Mouse (Mus musculus) c-Kit-negative CD71-positive TER-119-positive erythroid progenitor cells, embryonic 14.5 days (primary cell): Measurements from ENCODE around the gene Elovl1.

Experiments used
- DNase-seq: peaks from one replicate; pipeline ENCODE4 v3.0.0-alpha.2; 2013; ENCODE audit warnings: low read depth, low spot score

The Elovl1 gene

DNA sequence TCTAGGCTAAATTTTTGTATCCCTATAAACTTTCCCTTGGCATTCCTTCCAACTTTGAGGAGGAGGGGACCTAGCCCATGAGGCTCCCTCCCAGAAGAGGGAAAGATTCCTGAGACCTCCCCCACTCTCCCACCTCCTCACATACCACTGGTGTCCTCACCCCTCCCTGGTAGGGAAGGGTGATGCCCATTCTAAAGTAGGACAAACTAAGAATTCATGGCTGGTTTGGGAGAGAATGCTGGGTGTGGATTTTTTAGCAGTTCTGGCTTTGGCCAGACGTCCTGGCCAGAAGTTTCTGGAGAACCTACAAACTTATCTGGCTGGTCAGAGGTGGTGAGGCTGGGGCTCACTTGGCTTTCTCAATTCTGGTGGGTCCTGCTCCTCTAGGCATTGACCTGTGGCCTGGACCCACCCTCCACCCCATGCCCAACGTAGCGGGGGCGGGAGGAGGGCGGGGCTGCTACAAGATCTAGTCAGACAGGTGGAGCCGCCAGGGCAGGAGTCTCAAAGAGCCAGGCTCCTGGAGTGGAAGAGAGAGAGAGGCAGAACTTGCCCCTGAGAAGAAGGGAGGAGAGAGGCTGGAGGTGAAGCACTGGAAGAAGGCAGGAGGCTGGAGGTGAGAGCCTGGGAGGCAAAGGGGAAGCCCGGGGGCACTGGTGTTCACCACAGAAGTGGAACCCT is 1.5 kb downstream of the Elovl1 start:
- no peak for DNase-seq

DNA sequence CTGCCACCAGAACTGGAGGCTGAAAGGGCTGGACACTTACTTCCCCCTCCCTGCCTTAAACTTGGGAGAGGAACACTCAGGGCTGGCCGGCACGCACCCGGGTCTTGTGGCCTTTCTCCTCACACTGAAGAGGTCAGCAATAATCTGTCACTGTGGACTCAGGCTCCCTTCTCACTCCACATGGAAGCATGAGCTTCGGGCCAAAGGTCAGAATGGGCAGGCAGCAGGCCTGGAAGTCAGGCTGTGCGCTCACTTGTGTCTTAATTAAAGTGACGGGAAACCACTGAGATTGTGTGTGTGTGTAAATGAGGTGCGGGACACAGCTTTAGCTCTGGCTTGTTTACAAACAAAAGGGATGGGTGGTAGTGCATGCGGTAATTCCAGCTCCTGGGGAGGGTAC is 4.4 kb downstream of the Elovl1 start:
- DNase-seq: no peak

DNA sequence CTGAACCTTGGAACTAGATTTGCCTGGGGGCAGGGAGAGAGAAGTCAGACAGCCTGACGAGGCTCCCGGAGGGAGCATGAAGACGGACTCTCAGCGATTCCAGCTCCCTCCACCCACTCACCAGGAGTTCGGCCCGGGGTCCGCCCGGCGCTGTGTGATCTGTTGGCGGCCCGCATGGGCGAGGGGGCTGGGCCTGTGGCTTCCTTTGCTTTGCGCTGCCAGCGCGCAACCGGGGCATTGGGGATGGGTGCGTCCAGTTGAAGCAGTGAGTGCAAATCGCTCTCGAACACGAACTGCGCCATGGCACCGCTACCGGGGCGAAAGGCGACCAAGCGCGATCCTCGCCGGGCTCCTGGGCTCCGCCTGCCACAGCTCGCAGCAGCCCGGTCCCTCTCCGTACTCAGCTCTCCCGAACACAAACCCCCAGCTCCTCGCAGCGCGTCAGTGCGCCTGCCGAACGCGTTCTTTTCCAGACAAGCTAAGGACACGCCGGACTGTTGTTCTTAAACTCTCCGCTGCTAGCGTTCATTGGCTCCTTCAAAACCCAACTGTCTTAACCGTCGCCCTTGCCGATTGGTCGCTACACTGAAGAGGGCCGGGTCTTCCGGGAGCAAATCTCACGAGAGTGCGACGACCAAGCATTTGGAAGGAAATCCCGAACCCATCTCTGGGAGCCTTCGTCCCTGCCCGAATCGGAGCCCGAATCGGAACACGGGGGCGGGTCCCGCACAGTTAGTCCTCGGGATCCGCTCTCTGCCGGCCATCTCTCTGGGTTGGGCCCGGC is 9.1 kb downstream of the Elovl1 start, which contains the start of gene Cdc20:
TSS of gene Cdc20 (minus strand) at position 533 of the 784 bp plus-strand sequence.
- peak; percentile 93 for DNase-seq

DNA sequence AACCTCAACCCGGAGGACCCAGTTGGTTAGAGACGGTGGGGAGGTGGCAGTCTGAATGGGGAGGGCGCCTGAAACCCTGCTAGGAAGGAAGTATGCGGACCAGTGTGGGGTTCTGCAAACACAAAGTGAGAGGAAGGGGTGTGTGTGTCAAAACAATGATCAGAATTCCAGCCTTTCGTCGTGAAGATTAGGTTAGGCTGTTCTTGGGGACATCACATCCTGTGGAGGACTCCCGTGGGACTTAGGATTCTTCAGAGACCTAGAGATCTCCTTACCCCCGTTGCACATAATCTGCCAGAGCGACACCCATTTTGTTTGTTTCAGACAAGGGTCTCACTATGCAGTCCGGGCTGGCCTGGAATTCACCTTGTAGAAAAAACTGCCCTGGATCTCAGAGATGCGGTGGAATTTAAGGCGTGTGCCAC is 9.9 kb downstream of the Elovl1 start:
- DNase-seq: no peak

DNA sequence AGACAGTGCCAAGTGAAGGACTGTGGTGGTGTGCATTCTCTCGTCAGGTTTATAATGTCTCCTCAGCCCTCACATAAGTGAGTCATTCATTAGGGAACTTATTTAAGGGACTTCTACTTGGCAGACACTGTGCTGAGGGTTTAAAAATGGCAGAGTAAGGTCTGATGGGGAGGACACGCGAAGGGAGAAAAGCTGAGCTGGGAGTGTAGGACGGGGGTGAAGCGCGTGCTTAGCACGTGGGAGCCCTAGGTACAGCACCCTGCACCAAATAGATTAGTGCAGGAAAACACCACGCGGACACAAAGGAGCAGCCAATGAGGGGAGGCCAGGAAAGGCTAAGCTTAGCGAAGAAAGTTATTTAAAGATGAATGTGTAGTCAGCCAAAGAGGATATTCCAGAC is 17.2 kb downstream of the Elovl1 start:
- DNase-seq: no peak

DNA sequence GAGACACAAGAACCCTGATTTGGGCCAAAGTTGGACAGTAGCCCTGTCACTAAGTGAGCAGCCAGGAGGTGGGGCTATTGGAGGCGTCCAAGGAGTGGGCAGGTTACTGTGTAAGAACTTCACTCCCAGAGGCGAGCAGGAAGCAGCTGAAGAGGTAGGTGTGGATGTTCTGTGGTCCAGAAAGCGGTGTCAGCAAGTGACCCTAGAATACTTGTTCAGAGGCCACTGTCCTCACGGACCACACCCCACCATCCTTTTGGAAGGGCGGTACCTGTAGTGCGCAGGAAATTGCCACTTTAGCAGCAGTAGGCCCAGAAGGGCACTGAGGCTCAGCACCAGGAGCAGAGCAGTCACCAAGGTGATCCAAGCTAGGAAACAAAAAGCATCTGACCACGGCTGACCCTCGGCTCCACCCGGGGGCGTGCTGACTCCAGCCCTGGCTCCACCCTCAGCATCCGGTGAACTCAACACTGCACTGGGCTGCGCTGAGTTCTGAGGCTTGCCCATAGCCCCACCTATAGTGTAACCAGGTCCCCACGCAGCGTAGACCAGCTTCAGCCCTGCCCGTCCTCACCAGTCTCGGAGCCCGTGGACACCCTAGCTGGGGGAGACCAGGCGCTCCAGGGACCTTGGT is 18.0 kb downstream of the Elovl1 start:
- DNase-seq: no peak

DNA sequence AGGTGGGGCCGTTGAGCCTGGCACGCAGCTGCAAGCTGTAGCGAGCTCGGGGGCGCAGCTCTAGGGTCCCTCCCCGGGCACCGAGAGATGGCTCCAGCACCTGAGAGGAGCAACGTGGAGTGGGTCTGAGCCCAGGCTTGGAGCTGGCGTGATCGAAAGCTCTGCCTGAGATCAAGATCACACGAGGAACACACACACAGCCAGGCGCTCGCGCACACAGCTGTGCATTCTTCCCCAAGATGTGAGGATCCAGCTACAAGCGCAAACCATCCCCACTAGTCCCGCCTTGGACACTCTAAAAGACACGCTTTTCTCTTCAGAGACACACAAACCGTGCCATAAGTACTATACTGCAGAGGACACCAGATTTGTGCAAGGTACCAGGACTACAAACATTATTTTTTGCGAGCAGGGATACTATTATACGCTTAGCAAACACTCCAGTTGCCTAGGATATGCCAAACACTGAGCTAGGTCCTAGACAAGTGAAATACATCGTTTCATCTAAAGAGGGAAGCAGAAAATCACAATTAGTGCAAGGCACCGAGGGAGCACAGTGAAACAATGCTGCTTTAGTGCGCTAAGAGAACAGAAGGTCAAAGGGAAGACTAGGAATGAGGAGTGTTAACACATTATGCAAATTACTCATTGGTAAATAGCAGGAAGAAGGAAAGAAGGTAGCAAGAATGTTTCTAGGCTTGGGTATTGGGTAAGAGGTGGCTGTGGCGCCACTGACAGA is 18.7 kb downstream of the Elovl1 start:
- DNase-seq: no peak

DNA sequence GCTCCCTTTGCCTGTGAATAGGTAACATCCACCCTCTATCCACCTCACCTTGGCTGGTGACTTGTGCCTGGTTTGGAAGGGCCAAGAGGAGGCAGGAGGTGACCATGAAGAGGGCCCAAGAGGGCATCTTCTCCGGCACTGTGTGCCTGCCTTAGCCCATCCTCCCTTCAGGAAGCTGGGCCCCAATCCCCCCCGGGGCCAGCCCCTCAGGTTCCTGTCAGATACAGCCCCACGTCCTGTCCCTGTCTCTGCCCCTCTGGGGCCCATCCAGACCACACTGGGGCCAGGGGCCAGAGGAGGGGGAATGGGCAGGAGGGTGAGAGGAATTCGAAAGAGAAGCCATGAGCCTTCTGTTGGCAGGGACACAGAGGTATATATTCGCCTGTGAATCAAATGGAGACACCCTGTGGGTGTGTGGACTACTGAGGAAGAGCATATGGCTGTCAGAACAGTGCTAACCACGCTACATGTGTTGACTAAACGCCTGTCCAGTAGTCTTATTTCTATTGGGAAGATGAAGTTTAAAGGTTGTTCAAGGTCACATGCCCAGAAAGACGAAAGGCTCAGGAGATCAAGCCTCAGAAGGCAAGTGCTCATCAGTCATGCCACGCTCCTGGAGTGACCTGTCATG is 29.6 kb downstream of the Elovl1 start, which contains the start of gene Mpl:
TSS of gene Mpl (minus strand) at position 169 of the 631 bp plus-strand sequence.
- no peak for DNase-seq

DNA sequence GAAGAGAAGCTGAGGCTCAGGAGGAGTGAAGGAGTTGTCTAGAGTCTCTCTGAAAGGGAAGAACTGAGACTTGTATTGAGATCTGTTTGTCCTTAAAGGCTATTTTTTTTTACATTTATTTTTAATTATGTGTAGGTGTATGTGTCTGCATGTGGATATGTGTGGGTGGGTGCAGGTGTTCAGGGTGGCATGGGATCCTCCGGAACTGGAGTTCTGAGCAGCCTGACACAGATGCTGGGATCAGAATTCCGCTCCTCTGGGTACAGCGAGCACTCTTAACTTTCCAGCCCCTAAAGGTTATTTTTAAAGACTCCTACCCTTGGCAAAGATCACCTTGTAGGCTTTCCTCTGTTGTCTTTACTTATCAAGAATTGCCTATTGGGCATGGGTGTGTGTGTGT is 37.1 kb downstream of the Elovl1 start:
- no peak for DNase-seq

DNA sequence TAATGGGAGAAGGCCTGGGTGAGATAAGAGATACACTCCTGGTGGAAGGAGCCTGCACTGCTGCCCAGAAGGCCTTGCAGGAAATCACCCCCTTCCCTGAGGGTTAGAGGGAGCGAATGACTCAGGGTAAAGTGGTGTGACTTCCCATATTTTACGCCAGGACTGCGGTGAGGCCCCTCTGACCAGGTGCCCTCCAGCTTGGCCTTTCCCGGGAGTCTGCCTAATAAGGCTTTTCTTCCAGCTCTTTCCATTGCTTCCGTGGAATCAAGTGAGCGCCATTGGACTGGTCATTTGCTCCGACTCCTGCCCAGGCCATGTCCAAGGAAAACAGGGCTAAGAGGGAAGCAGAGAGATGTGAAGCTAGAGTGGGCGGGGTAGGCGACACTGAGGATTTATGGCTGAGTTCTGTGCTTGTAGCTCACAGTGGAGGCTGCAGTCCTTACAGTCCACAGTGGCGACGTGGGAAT is 37.8 kb downstream of the Elovl1 start:
- DNase-seq: no peak

DNA sequence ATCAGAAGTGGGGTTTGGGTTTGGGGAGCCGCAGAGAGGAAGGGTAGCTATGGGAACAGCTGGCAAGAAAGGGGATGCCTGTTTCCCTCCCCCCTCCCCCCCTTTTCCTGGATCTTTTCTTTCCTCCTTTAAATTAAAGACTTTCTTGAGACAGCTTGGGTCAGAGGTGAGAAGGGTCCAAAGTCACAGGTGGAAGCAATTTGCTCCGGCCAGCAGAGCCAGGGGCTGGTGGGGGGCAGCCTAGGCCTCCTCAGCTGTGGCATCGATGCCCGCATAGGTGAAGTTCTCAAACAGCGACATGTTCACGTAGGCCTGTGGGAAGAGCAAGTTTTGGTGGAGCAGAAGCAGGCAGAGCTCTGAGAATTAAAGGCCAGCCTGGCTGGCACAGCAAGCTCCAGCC is 43.4 kb downstream of the Elovl1 start:
- no peak for DNase-seq

DNA sequence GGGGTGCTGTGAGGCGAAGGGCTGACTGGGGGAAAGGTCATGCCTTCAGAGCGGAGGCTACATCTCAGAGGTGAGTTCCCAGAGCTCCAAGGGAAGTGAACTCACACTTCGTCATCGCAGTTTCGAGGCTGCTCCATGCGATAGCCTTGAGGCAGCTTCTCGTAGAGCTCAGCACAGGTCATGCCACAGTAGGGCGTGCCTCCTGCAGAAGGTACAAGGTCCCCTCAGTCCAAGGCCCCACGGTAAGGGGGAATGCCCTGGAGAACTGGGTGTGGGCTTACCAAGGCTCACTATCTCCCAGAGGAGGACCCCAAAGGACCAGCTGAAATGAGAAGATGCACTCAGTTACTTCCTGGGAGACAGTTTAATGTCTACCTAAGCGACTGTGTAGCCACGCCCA is 44.8 kb downstream of the Elovl1 start:
- no peak for DNase-seq

DNA sequence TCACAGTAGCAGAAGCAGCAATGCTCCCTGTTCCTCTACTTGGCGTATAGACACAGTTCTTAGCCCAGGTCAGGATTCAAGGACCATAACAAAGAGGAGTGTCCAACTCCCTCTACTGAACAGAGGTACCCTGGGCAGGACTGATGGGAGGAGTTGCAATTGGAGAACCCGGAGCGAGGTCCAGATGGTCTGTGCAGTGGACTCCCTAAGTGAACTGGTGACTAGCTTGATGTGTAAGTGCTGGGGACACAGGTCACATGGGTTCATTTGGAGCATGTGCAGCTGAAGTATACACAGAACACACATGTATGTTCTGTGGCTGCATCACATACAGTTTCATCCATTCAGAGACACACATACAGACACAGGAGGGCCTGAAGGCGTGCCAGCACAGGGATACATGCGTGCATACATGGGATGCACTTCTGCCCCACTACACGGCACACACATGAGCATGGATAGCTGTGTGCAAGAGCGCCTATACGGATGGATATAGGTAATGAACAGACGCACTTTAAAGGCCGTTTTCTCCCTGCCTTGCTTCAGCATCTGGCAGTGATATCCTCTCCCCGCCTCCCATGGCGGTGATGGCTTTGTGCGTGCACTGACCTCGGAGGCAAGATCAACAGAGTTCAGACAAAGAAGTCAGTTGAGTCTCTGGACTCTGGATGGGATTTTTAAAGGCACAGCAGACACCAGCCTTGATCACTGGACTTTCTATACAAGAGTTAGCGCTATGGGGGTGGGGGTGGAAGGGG is 49.1 kb downstream of the Elovl1 start:
- DNase-seq: no peak
